Mouse (Mus musculus) ES-Bruce4 (cell line): ENCODE results near the gene Clhc1. TPM values are rescaled to one million over a fixed set of nuclear protein-coding genes. Genes with fewer than 3 reads are reported as not detected.

Experiments used
- H3K27ac ChIP-seq: 2 replicates; pipeline ENCODE4 v1.5.1; 2012; ENCODE audit warnings: low read length, inconsistent platforms; ENCODE audit not compliant: insufficient read depth
- H3K27me3 ChIP-seq: 2 replicates; pipeline ENCODE4 v1.6.1; 2012; ENCODE audit warnings: mild to moderate bottlenecking, low read length, inconsistent platforms; ENCODE audit not compliant: control insufficient read depth, poor library complexity, insufficient read depth, severe bottlenecking
- H3K36me3 ChIP-seq: 2 replicates; pipeline ENCODE4 v1.6.1; 2012; ENCODE audit warnings: inconsistent platforms, mild to moderate bottlenecking, low read length, moderate library complexity; ENCODE audit not compliant: control insufficient read depth, poor library complexity, insufficient read depth, severe bottlenecking
- H3K4me1 ChIP-seq: one replicate; pipeline ENCODE4 v1.8.1; 2011; ENCODE audit warnings: low read length; ENCODE audit not compliant: control insufficient read depth, insufficient read depth
- H3K4me3 ChIP-seq: 2 replicates; pipeline ENCODE4 v1.5.1; 2011; ENCODE audit warnings: low read depth, mild to moderate bottlenecking, low read length
- H3K9ac ChIP-seq: 2 replicates; pipeline ENCODE4 v1.6.1; 2012; ENCODE audit warnings: low read depth, mild to moderate bottlenecking, inconsistent platforms; ENCODE audit not compliant: poor library complexity, severe bottlenecking
- H3K9me3 ChIP-seq: replicated peaks from 2 replicates; pipeline ENCODE4 v1.6.1; 2012; ENCODE audit warnings: mild to moderate bottlenecking, low read length, inconsistent platforms; ENCODE audit not compliant: control insufficient read depth, poor library complexity, insufficient read depth, severe bottlenecking
- CTCF ChIP-seq: IDR thresholded peaks from one replicate; pipeline ENCODE4 v1.8.1; 2011; ENCODE audit warnings: low read depth, low read length
- EP300 ChIP-seq: IDR thresholded peaks from 2 replicates; pipeline ENCODE4 v1.6.1; 2011; ENCODE audit warnings: low read depth, low read length; ENCODE audit not compliant: insufficient read depth
- POLR2A ChIP-seq: IDR thresholded peaks from one replicate; pipeline ENCODE4 v1.8.1; 2011; ENCODE audit warnings: low read length; ENCODE audit not compliant: insufficient read depth
- polyA plus RNA-seq: library from polyadenylated mRNA; stranded (reverse); fragments of >200 nt; gene quantifications from 2 replicates; pipeline ENCODE4 v1.2.4, GENCODE M21; 2011; ENCODE audit warnings: low read depth; ENCODE audit not compliant: missing spikeins, insufficient read depth, insufficient read length

The Clhc1 gene
- polyA plus RNA-seq, 1 experiment, result 1.2 TPM

DNA sequence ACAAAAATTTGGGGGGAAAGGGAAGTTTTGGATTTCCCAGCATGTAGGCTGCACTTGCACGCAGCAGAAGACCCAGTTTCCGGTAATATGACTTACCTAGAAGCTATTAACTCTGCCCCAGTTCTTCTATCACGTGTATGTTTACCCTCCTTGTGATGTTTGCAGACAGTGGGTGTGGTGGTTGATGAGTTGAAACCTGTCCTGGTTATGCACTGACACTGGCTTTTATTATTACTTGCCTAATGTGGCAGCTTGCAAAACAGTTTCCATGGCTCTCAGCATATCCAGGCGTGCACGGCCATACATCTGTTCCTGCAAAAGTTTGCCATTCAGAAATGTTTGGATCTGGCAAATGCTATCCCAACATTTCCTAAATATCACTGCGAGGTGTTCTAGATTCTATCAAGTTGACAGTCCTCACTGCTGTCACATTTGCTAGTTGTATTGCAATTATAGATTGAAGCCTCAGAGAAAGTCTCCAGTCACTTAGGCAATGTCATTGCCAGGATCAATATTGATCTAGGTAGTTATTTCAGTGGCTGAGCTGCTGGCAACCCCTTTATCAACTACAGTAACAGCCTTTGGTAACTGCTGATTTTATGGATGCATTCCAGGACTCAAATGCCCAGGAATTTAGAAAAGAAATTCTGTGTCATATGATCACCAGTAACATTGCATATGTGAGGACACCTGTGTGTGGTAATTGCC lies 66.6 kb downstream of the Clhc1 start:
- Histone ChIP-seq H3K9ac (no peak overlapping the region), H3K27ac (no peak overlapping the region), H3K27me3 (no peaks in the 10 kb centered on the region), H3K4me1 (no peaks in the 10 kb centered on the region), H3K9me3 (no peaks in the 10 kb centered on the region), H3K4me3 (no peak overlapping the region), H3K36me3 (no peaks in the 10 kb centered on the region)
- no peak for TF ChIP-seq EP300
- TF ChIP-seq CTCF, result no peak
- no peak for TF ChIP-seq POLR2A

DNA sequence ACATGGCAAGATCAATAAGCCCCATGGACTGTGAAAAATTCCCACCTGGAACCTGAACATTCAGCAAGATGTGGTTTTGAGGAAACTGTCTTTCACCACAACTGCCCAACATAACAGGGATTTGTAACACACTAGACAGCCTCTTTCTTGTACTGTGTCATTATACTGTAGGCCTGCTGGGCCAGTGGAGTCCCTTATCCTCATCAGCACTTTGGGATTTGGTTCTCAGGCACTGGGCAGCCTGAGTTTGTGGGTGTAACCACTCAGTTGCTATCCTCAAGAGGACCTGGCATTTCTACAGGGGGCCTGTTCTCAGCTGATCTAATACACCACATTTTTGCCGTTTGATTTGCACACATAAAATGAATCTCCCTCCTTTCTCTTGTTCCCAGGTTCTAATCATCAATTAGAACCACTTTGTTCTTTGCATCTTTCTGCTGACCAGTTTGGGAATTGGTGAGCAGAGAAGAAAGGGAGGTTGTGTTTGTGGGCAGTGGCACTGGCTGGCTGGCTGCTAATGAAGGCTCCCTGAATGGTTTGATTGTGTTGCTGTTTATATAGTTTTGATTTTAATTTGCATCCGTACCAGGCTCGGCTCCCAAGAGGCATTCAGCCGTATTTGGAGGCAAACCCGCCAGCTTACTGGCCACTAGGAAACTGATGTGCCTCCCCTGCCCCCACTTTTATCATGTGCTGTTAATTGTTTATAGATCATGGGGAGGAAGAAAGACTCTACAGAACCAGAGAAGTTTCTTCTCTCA lies 74.5 kb downstream of the Clhc1 start:
- Histone ChIP-seq H3K27ac (no peak overlapping the region), H3K4me1 (no peaks in the 10 kb centered on the region), H3K4me3 (no peak overlapping the region), H3K9me3 (no peaks in the 10 kb centered on the region), H3K9ac (no peak overlapping the region), H3K27me3 (no peaks in the 10 kb centered on the region), H3K36me3 (no peaks in the 10 kb centered on the region)
- TF ChIP-seq CTCF (no peak), POLR2A (no peak), EP300 (no peak)

DNA sequence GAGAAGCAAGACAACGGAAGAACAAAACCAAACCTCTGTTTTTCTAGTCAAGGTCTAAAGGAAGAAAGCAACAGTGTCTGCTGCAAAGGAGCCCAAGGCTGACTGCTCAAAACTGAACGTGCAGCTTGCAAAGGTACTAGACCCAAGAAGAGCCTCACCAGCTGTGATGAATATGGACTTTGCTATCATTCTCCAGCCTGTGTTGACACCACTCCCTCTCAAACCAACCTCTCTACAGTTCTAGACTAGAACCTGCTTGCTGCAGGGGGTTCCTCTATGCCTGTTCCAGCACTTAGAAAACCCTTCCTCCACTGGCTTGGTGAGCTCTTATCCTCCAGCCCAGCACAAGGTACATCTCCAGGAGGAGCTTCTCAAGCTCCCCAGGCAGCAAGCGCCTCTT lies 75.6 kb downstream of the Clhc1 start:
- Histone ChIP-seq H3K36me3 (no peaks in the 10 kb centered on the region), H3K9ac (no peak overlapping the region), H3K27me3 (no peaks in the 10 kb centered on the region), H3K4me1 (no peaks in the 10 kb centered on the region), H3K4me3 (no peak overlapping the region), H3K9me3 (no peaks in the 10 kb centered on the region), H3K27ac (no peak overlapping the region)
- no peak for TF ChIP-seq POLR2A

DNA sequence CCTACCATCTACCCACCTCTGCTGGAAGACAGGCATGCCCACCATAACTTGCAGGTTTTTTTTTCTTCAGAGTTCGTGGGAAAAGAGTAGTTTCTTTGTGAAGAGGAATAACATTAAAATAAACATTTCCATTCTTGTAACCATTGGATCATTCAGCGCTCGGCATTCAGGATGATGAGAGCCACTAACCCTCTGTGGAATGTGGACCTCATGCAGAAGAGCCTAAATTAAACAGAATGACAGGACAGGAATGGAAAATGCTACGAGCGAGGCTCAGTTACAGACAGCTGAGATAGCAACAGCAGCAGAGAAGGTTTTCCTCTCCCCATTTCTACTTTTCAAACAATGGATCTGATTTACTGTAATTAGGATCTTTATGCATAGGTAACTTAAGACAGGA lies 78.8 kb downstream of the Clhc1 start:
- Histone ChIP-seq H3K9me3 (no peaks in the 10 kb centered on the region), H3K4me1 (no peaks in the 10 kb centered on the region), H3K4me3 (no peak overlapping the region), H3K27ac (no peak overlapping the region), H3K9ac (no peak overlapping the region), H3K36me3 (no peaks in the 10 kb centered on the region), H3K27me3 (no peaks in the 10 kb centered on the region)
- TF ChIP-seq EP300 (no peak), POLR2A (no peak), CTCF (no peak)

DNA sequence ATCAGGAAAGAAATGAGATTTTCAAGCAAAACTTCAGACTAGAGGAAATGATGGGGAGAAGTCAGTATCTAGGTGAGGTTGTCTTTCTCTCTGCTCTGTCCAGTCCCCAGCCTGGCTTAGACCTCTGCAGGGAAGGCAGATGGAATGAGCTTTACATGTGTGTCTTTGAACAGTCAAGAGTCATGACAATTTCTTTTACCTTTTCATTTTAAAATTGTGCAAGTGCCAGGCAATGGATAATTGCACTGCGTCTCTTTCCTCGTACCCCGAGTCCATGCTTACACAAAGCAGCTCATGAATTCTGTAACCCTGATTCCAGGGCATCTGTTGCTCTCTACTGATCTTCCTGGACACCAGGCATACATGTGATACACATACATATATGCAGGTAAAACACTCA lies 80.0 kb downstream of the Clhc1 start:
- no peak for TF ChIP-seq CTCF
- TF ChIP-seq POLR2A, result no peak
- no peak for TF ChIP-seq EP300
- Histone ChIP-seq H3K36me3 (no peaks in the 10 kb centered on the region), H3K4me3 (no peak overlapping the region)

More for the DNA sequence above, 80.0 kb downstream of the Clhc1 start:
- no peak overlapping the region for H3K9ac ChIP-seq
- no peaks in the 10 kb centered on the region for H3K9me3 ChIP-seq
- H3K27ac ChIP-seq, result no peak overlapping the region
- H3K27me3 ChIP-seq, result no peaks in the 10 kb centered on the region
- no peaks in the 10 kb centered on the region for H3K4me1 ChIP-seq

Other genes starting within 250 kb of the Clhc1 start
- gene Ccdc88a, start 174.3 kb upstream of the Clhc1 start, polyA plus RNA-seq, result 28.4 and 30.8 TPM in 2 replicates
- 13.9 and 14.0 TPM in 2 replicates for gene Prorsd1, start 32.9 kb upstream of the Clhc1 start, polyA plus RNA-seq
- 37.9 and 38.7 TPM in 2 replicates for gene Mtif2, start 21.5 kb upstream of the Clhc1 start, polyA plus RNA-seq
- 2,911 and 3,072 TPM in 2 replicates for gene Rps27a, start 159 bp downstream of the Clhc1 start, polyA plus RNA-seq
- 384 and 410 TPM in 2 replicates for gene Rtn4, start 145.0 kb downstream of the Clhc1 start, polyA plus RNA-seq